Mouse (Mus musculus) embryonic facial prominence, embryonic 14.5 days (tissue): Measurements from ENCODE around the gene Gm21988. TPM values are rescaled to one million over a fixed set of nuclear protein-coding genes. Genes with fewer than 3 reads are reported as not detected.

ENCODE experiments used
- ATAC-seq: fragments of 200-750 bp; cut with Nextera tagmentation; 2 replicates; pipeline ENCODE4 v1.8.0; 2017; ENCODE audit warnings: low read depth, moderate number of reproducible peaks, moderate TSS enrichment
- DNase-seq: peaks from one replicate; pipeline ENCODE4 v3.0.0-alpha.2; 2015; ENCODE audit warnings: low spot score
- H3K27ac ChIP-seq: fragments of 300-500 bp; sonication (generic); replicated peaks from 2 replicates; pipeline ENCODE4 v1.5.1; 2014; ENCODE audit warnings: low read depth, mild to moderate bottlenecking, low read length, moderate library complexity
- H3K27me3 ChIP-seq: fragments of 300-500 bp; sonication (generic); replicated peaks from 2 replicates; pipeline ENCODE4 v1.6.1; 2014; ENCODE audit warnings: low read length; ENCODE audit not compliant: control insufficient read depth, insufficient read depth
- H3K36me3 ChIP-seq: fragments of 300-500 bp; sonication (generic); 2 replicates; pipeline ENCODE4 v1.6.1; 2014; ENCODE audit warnings: low read length, mixed read lengths; ENCODE audit not compliant: control insufficient read depth, insufficient read depth
- H3K4me1 ChIP-seq: fragments of 300-500 bp; sonication (generic); 2 replicates; pipeline ENCODE4 v1.6.1; 2014; ENCODE audit warnings: antibody characterized with exemption, low read length; ENCODE audit not compliant: control insufficient read depth, insufficient read depth
- H3K4me2 ChIP-seq: fragments of 300-500 bp; sonication (generic); 2 replicates; pipeline ENCODE4 v1.6.1; 2014; ENCODE audit warnings: low read depth, mild to moderate bottlenecking, low read length, moderate library complexity, mixed read lengths
- H3K4me3 ChIP-seq: fragments of 300-500 bp; sonication (generic); 2 replicates; pipeline ENCODE4 v1.5.1; 2014; ENCODE audit warnings: low read depth, mild to moderate bottlenecking, low read length
- H3K9ac ChIP-seq: fragments of 300-500 bp; sonication (generic); 2 replicates; pipeline ENCODE4 v1.6.1; 2014; ENCODE audit warnings: low read depth, mild to moderate bottlenecking, low read length, moderate library complexity, mixed read lengths
- H3K9me3 ChIP-seq: fragments of 300-500 bp; sonication (generic); 2 replicates; pipeline ENCODE4 v1.6.1; 2016; ENCODE audit warnings: low read length; ENCODE audit not compliant: control insufficient read depth
- WGBS: fragments of 180-500 bp; shearing (Covaris S2); extraction: QIAGEN DNeasy Blood & Tissue Kit; methylation state at CpG from one replicate; pipeline ENCODE4 v1.1.7; 2014; 5-methylcytosine and 5-hydroxymethylcytosine counted together
- polyA plus RNA-seq: library from polyadenylated mRNA; unstranded; fragments of >200 nt; fragmentation: Nextera tagmentation; extraction: Ambion mirVana; gene quantifications from 2 replicates; pipeline ENCODE4 v1.2.1, GENCODE M21; 2014

Gm21988 gene
- polyA plus RNA-seq, 1 experiment from 2014 or later = 12.2 TPM

DNA sequence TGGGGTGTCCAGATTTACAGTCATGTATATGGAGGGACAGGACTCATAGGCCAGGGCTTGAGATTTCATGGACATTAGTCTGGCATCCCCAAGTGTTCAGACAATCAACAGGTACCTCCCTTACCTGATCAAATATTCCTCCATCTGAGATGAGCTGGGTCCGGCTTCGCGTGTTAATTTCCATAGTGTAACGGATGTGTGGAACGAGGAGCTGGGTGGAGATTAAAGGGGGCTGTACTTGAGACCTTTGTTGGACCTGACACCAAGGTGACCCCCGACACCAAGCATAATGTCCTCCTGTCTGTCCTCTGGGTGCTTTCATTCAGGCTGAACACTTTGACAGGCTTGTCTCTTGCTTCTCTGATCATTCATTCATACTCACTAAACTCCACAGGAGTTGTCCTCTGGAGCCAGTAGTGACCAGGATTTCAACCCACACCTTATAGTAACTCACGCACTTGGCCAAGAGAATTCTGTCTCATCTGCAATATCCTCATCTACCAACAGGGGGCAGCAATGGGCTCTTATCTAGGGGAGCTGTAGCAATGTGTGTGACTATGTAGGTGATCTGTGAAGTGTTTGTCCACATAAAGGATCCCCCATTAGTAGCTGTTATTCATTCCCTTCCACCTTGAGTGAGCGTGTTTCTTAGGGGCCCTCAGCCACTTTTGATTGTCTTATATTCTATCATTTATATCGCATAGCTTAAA is 7.7 kb upstream of the Gm21988 start:
- 58% methylated on average over 9 of the region's 9 CpGs for WGBS
- H3K4me1 ChIP-seq = no peaks in the 10 kb centered on the region
- ATAC-seq = no peak
- no peak overlapping the region for H3K4me3 ChIP-seq
- H3K9ac ChIP-seq = no peak overlapping the region
- H3K4me2 ChIP-seq = no peak overlapping the region
- H3K27ac ChIP-seq = no peak overlapping the region
- H3K27me3 ChIP-seq = peaks cover 8% of the 10 kb centered on the region
- H3K36me3 ChIP-seq = no peaks in the 10 kb centered on the region
- peak; percentile 56 for DNase-seq
- no peaks in the 10 kb centered on the region for H3K9me3 ChIP-seq

DNA sequence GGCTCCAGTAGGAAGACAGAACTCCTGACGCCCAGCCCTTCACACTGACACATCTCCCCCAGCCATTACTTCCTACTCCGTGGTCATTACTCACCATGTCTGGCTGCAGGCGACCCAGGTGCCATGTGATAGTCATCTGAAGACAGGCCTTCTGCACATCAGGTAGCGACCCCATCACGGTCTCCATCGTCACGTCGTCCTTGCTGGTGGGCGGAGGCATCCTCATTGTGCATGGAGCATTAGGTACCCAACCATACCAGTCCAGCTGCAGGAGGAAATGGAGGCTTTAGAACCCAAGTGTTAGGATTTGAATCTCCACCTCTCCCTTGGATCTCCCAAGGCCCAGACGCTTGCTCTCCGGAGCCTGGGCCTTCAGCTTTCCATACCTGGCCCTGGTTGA is 3.0 kb upstream of the Gm21988 start:
- H3K9me3 ChIP-seq = no peaks in the 10 kb centered on the region
- H3K4me2 ChIP-seq = no peak overlapping the region
- no peak overlapping the region for H3K27ac ChIP-seq
- no peak overlapping the region for H3K4me3 ChIP-seq
- no peak for DNase-seq
- ATAC-seq = no peak
- H3K36me3 ChIP-seq = no peaks in the 10 kb centered on the region
- WGBS = 69% methylated on average over 11 of the region's 11 CpGs
- peaks cover 12% of the 10 kb centered on the region; the same call in 1 of the 2 replicates for H3K4me1 ChIP-seq
- H3K9ac ChIP-seq = no peak overlapping the region
- no peaks in the 10 kb centered on the region for H3K27me3 ChIP-seq

- Histone ChIP-seq H3K27me3 (no peaks in the 10 kb centered on the region), H3K27ac (peak overlapping the region; percentile 89), H3K36me3 (peaks cover 16% of the 10 kb centered on the region), H3K4me2 (peak overlapping the region; percentile 82), H3K9ac (peak overlapping the region; percentile 79), H3K4me1 (peaks cover 15% of the 10 kb centered on the region), H3K4me3 (peak overlapping the region; percentile 67), H3K9me3 (no peaks in the 10 kb centered on the region)
- no peak for DNase-seq
- no peak for ATAC-seq
- 14% methylated on average over 23 of the region's 23 CpGs for WGBS
Measured at GRCm38 (mm10) chr11:70238591-70239440, 814 bp downstream of the Gm21988 start.

DNA sequence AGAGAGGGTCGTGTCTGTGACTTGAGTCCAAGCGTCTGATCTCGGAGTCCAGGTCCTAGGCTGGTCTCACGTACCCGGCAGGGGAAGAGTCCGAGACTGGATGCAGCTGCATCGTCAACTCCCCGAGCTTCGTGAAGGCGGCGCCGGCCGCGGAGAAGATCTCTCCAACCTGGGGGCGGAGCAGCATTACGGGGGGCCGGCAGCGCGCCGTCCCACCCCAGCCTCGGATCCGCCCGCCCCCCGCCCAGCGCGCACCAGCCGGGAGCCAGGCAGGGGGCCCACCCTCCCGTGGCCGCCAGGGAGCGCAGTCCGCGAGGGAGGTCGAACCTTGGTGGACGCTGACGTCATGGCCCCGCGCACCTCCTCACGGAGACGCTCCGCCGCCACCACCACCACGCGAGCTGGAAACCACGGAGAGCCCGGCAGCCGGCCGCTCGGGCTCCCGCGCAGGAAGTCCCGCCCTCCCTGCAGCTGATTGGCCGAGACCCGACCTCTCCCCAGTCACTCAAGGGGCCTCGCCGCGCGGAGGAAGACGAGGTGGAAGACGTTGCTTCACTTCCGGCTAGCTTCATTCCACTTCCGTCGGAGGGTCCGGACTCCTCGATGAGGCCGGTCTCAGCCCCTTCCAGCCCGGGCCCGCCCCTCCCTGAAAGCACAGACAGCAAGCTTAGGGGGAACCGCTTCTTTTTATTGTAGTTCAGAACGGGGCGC is 2.0 kb downstream of the Gm21988 start, which contains the start of gene 0610010K14Rik:
TSS of gene 0610010K14Rik (minus strand) at position 458 of the 711 bp plus-strand sequence.
- H3K36me3 ChIP-seq = peaks cover 16% of the 10 kb centered on the region
- H3K4me2 ChIP-seq = peak within 1 kb of the TSS; percentile 82
- H3K27ac ChIP-seq = peak within 1 kb of the TSS; percentile 89
- DNase-seq = peak; percentile 98
- H3K9ac ChIP-seq = peak within 1 kb of the TSS; percentile 79
- peak; percentile 95 for ATAC-seq
- peak within 1 kb of the TSS; percentile 67 for H3K4me3 ChIP-seq
- 1% methylated on average over 28 of the region's 70 CpGs for WGBS
- H3K27me3 ChIP-seq = no peaks in the 10 kb centered on the region
- H3K4me1 ChIP-seq = peaks cover 24% of the 10 kb centered on the region
- no peaks in the 10 kb centered on the region for H3K9me3 ChIP-seq

DNA sequence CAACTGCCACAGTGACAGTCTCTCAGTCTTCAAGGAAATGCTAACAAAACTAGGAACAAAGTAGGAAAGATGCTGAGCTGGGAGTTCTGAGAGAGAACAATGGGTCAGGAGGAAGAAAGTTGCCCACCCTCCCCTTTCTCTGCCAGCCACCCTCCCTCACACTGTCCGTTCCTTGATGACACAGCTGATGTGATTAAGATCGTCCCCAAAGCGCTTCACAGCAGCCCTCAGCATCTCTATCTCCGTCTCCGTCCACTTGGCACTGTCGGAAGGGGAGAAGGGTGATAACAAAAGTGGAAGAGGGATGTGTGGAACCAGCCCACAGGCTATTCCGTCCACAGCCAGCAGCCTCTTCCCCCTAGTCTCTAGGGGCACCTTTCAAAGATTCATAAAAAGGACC is 2.9 kb downstream of the Gm21988 start:
- no peak for DNase-seq
- H3K27me3 ChIP-seq = no peaks in the 10 kb centered on the region
- H3K9me3 ChIP-seq = no peaks in the 10 kb centered on the region
- H3K36me3 ChIP-seq = peaks cover 16% of the 10 kb centered on the region
- peak overlapping the region; percentile 79 for H3K9ac ChIP-seq
- peaks cover 28% of the 10 kb centered on the region for H3K4me1 ChIP-seq
- no peak for ATAC-seq
- peak overlapping the region; percentile 89 for H3K27ac ChIP-seq
- H3K4me3 ChIP-seq = peak overlapping the region; percentile 67
- H3K4me2 ChIP-seq = peak overlapping the region; percentile 82
- WGBS = 43% methylated on average over 7 of the region's 7 CpGs

- Histone ChIP-seq H3K9ac (no peak overlapping the region), H3K9me3 (no peaks in the 10 kb centered on the region), H3K27me3 (peaks cover 4% of the 10 kb centered on the region), H3K4me2 (no peak overlapping the region), H3K36me3 (peaks cover 16% of the 10 kb centered on the region), H3K27ac (no peak overlapping the region), H3K4me1 (peaks cover 24% of the 10 kb centered on the region), H3K4me3 (no peak overlapping the region)
- DNase-seq = no peak
- 86% methylated on average over 12 of the region's 12 CpGs for WGBS
- no peak for ATAC-seq
Measured at GRCm38 (mm10) chr11:70235254-70235900, 4.3 kb downstream of the Gm21988 start.

DNA sequence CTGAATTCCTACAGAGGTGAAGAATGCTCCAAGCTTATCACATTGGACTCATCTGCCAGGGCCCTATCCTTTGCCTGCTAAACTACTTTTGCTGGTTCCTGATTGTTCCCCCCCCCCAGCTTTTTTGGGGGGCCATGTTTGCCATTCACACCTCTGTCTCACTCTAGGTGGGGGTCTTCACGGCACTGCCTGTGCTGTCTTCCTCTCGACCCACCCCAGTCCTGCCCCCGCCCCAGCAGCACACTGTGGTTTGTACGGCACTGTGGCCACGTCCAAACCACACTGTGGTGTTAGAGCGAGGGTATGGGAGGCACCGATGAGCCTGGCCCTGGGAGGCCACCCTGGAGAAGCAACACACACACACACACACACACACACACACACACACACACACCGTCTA is 5.1 kb downstream of the Gm21988 start:
- H3K4me1 ChIP-seq = peaks cover 23% of the 10 kb centered on the region
- H3K4me3 ChIP-seq = no peak overlapping the region
- ATAC-seq (no peak), DNase-seq (no peak)
- peaks cover 16% of the 10 kb centered on the region for H3K36me3 ChIP-seq
- H3K27me3 ChIP-seq = peaks cover 13% of the 10 kb centered on the region
- H3K9me3 ChIP-seq = no peaks in the 10 kb centered on the region
- H3K4me2 ChIP-seq = peak overlapping the region; percentile 62; the same call in 1 of the 2 replicates
- H3K27ac ChIP-seq = no peak overlapping the region
- WGBS = 82% methylated on average over 8 of the region's 8 CpGs
- no peak overlapping the region for H3K9ac ChIP-seq

DNA sequence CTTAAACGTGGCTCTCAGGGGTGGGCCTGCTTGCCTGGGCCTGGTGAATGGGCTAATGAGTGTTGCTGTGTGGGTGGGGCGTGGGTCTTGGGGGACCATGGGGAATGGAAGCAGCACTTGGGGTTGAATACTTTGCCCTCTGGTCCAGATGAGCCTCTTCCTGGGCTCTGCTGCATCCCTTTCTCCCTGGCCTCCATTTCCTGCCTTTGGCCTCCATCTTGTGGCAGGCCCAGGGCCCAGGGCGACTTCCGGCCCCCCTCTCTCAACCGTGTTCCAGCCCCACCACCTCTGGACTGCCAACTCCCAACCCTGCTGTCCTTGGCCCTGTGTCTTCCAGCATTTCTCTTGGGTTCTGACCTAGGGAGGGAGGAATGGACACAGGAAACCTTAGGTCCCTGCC is 5.6 kb downstream of the Gm21988 start:
- H3K9ac ChIP-seq = no peak overlapping the region
- H3K27me3 ChIP-seq = peaks cover 18% of the 10 kb centered on the region
- peaks cover 16% of the 10 kb centered on the region for H3K36me3 ChIP-seq
- peak overlapping the region; percentile 62 for H3K4me2 ChIP-seq
- H3K27ac ChIP-seq = peak overlapping the region; percentile 36; the same call in 1 of the 2 replicates
- no peak for ATAC-seq
- no peak overlapping the region for H3K4me3 ChIP-seq
- DNase-seq = no peak
- no peaks in the 10 kb centered on the region for H3K9me3 ChIP-seq
- peaks cover 23% of the 10 kb centered on the region for H3K4me1 ChIP-seq
- WGBS = 61% methylated on average over 5 of the region's 5 CpGs
